Mouse (Mus musculus) spleen, postnatal 10 days (tissue): ENCODE results near the gene Ciz1.

Source experiments
- DNase-seq, 2 experiments: peaks; one replicate each; pipeline ENCODE4 v3.0.0; 2021 to 2022; ENCODE audit warnings: low spot score in 2 of 2

Ciz1 gene

DNA sequence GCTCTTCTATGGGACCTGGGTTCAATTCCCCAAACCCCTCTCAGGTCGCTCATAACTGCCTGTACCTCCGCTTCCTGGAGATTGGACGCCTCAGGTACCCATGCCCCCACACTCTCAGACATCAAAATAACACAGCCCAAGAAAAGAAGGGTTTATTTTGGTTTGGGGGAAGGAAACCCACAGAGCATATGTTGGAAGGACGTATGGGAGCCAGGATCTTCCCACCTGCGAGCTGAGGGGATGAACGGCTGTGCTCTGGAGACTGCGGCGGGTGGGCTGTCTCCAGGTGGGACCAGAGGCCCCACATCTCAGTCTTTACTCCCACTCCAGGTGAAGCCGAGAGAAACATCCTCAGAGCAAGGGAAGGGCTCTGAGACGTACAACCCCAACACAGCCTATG is 24.8 kb downstream of the Ciz1 start:
- DNase-seq: no peak

DNA sequence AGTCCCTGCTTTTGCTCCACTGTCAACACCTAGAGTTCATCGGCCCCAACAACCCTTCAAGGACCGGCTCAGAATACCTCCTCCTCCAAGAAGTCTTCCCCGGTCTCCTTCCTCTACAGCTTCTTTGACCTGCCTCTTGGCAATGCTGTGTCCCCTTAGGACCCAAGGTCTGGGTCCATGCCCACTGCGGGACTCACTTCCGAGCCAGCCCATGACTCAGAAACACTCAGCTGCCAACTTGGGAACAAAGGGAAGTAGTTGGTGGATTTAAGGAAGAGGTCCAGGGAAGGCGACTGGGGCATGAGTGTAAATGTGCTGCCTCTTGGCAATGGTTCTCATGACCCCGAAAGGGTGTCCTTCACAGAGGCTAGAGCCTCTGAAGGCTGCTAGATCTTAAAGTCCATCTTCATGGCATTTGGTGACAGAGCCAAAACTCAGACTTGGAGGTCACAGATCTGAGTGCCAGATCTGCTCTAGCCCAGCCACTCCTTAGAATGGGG is 27.9 kb downstream of the Ciz1 start:
- no peak for DNase-seq

DNA sequence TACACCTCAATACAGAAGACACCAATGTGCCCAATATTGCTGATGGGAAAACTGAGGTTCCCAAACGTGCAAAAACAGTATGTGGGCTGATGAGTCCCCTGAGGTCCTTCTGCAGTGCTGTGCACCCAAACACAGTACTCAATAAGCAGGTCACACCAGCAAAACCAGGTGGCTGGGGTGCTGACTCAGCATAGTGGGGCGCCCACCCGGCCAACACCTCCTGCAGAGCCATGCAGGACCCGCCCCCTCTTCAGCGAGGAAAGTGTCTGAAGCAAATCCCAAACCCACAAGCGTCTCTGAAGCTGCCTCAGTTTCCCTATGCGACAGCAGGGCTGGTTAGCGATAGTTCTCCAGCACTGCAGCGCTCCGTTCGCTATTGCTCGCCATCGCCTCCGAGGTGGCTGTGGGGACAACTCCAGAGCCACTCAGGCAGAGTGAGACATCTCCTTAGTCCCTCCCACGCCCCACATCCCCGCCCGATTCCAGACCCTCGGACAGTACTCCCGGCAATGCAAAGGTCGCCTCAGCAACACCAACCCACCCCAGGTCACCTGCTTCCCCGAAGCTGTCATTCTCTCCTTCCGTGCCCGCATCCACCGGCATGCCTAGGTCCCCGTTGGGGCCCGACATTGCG is 29.1 kb downstream of the Ciz1 start:
- no peak for DNase-seq

DNA sequence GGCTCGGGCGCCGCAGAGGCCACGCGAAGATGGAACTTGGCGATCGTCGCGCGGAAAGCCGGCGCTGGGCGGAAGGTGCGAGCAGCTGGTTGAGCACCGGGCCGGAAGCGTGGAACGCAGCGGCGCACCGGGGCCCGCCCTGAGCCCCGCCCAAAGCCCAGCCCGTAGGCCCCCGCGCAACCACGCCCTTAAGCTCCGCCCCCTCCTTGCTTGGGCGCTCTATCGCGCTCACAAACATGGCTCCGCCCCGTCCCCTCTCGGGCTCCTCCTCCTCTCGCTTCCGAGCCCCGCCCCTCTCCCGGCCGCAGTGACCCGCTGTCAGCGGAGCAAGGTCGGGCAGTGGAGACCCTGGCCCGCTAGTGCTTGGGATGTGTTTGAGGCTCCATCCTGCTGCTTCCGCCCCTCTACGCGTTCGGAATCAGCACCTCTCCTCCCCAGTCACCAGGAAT is 29.7 kb downstream of the Ciz1 start, which contains the start of gene 1110008P14Rik:
TSS of gene 1110008P14Rik (minus strand) at position 164 of the 449 bp plus-strand sequence.
- DNase-seq: peak; percentile 94 to 99

DNA sequence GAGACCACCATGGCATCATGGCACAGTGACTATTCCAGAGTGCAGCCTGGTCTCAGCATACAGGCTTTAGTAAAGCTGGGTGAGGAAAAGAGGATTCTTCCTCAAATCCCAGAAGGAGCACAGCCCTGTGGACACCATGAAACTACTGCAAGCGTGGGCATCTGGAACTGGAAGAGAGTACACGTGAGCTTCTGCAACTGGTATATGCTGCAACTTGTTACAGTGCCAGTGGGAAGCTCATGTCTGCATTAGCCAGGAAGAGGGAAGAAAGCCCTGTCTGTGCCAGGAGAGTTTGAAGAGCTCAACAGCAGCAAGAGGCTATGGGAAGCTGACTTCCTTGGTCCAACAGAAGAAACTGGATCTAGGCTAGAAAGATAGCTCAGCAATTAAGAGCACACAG is 30.6 kb downstream of the Ciz1 start:
- DNase-seq: no peak

DNA sequence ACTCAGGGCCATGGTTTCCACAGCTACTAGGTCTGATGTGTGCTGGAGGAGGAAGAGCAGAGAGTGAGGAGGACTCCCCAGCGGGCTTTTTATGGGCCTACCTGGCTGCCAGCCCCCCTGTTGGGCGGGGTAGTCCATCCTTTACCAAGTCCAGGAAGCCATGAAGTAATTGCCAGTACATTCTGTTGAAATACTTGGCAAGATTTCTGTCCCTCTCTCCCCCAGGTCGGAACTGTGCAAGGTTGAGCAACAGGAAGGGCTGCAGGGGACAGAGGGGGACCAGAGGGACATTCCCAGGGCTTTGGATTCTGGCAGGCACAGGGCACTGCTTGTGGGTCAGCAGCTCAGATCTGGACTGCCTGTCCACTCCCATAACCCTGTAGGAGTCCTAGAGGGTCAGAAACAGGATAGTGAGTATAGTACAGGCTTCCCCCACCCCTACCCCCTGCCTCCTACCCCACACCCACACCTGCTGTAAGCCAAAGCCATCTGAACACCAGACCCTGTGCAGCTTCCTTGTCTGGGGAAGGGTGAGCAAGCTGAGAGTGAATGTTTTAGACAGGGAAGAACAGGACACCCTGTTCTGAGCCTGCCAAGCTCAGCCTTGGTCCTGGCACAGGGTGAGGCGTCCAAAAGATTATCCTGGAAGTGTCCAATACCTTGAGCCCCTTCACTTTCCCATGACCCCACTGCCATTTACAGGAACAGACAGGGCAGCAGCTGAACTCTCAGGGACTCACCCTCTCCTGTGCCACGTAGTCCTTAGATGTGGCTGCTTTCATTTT is 35.8 kb downstream of the Ciz1 start, which contains the start of gene Lcn2:
TSS of gene Lcn2 (minus strand) at position 547 of the 785 bp plus-strand sequence.
- DNase-seq: no peak

DNA sequence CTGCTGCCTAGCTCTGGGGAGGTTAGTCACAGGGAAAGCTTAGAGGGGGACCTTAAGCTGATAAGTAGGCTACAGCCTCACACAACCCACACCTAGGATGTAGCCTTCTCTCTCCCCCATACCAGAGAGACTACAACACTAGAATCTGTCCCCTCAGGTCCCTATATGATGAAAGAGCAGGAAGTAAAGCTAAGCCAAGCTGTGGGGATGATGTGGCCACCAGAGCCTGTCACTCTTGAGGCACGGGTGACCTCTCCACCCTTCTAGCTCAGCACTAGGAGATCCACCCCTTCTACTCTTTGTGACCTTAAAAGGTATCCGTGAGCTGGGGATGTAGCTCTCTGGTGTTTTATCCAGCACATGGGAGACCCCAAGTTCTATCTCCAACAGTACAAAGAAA is 37.0 kb downstream of the Ciz1 start:
- DNase-seq: no peak

DNA sequence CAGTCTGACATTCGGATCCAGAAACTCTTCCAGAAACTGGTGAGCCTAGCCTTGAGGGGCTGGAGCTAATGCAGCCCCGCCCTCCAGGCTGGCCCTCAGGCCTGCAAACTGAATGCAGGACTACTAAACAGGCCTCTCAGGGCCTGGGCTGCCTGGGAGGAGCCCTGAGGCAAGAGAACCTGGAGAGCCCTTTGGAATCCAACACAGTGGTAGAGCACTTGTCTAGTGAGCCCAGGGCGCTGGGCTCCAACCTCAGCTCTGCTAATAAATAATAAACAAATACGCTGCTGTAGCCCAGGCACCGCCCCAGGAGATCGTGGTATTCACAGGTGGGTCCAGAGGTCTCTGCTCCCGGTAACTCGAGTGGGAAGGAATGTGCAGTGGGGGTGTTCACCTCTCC is 38.7 kb downstream of the Ciz1 start:
- DNase-seq: no peak

DNA sequence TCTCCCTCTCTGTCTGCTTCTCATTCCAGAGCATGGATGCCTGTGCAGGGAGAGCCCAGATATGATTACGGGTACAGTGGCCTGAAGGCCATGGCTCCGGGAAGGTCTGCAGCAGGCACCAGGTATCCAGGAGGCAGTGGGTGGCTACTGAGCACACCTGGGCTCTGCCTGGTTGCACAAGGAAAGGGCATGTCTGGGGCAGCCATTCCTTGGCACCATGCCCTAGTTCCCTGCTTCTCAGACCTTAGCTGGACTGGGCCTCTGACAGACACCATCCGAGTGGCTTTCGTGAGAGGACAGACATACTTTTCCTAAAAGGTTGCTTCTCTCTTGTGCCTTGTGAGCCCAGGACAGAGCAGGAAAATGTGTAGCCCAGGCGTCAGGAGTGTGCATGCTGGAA is 39.9 kb downstream of the Ciz1 start:
- no peak for DNase-seq

DNA sequence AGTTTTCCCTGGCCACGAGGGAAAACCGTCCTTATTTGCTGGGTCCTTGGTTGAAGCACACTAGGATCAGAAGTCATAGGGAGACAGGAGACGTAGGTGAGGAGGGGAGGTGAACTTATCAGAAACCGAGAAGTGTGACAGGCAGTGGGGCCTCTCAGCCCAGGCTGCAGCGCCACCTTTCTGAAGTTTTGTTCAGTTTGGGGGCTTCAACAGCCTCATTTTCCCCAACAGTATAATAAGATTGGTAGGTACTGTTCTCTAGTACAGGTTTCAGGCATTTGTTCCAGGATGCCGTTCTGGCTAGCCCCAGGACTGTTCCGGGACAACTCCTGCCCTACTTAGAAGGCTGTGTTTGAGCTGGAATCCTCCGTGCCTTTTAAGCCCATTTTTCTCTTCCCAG is 42.8 kb downstream of the Ciz1 start:
- DNase-seq: peak in 1 of 2 experiments; percentile 66

DNA sequence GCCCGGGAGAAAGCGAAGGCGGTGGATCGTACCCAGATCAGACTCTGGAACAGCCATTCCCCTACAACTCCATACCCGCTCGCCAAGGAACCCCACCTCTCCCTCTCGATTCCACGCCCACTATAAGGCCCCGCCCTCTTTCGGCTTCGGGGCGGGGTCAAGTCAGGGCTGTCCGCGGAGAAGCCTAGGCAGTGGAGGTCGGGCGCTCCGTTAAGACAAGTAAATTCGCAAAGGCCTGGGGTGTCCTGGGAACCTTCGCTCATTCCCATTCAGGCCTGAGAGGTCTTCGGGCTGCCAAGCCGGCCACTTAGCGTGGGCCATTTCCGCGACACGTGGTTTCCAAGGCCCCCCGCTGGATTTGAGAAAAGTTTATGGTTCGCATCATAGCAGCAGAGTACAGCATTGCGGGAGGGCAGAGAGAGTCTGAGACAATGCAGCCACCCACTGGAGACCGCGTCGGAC is 43.4 kb downstream of the Ciz1 start, which contains the start of gene Ptges2:
TSS of gene Ptges2 (plus strand) at position 413 of the 462 bp plus-strand sequence.
- DNase-seq: peak; percentile 94 to 95

DNA sequence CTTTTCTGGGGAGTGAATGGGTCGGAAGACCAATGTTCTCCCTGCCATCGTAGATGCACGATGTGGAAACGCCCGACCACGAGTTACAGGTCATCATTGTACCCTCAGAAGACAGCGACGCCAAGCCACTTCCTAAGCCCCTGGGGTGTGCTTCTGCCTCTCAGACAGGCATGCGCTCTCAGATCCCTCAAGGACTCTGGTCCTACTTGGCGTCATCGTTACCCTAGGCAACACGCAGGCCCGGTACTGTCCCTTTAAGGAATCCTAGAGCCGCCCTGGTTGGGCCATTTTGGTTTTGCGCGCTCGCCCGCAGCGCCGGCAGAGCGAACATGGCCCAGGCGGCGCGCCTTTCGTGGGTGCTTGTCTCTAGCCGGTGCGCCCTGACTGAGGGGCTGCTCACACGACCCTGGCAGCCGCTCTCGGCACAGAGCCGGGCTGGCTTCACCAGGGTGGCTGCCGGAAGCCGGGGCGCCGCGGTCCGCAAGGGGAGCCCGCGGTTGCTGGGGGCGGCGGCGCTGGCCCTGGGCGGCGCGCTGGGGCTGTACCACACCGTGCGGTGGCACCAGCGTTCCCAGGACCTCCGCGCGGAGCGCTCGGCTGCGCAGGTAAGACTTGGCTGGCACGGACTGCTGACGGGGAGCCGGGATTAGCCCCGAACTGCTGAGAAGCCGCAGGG is 44.0 kb downstream of the Ciz1 start:
- peak; percentile 72 to 88 for DNase-seq

DNA sequence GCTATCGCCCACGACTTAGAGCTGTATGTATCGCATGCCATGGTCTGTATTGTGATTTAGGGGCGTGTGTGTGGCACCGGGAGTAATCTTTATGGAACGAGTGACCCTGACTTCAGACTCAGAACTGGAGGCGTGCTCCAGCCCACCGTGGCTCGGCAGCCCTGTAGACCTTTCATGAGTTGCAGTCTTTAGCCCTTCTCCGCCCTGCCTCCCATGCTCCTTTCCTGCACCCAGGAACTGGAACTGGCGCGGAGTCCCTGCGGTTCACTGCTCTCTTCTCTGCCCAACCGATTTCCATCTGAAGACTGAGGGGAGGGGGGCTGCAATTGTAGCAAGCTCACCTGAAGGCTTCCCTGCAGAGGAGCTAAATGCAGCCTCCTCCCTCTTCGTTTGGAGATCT is 44.6 kb downstream of the Ciz1 start:
- no peak for DNase-seq

DNA sequence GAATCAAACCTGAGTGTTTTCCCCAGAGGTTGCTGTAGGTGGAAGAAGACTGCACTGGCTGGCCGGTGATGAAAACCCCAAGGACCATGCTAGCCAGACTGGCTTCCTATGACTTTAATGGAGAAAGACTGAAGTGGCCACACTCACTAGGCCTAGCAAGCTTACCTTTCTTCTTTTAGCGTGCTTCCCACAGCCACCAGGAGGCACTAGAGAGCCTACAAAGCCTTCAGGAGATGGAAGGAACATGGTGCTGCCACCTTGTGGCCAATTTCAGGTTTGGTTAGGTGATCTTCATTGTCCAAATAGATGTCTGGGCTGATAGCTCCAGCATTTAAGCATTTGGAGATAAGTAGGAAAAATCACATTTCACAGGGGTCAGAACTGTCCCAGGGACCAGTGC is 52.5 kb downstream of the Ciz1 start:
- peak; percentile 94 to 97 for DNase-seq

DNA sequence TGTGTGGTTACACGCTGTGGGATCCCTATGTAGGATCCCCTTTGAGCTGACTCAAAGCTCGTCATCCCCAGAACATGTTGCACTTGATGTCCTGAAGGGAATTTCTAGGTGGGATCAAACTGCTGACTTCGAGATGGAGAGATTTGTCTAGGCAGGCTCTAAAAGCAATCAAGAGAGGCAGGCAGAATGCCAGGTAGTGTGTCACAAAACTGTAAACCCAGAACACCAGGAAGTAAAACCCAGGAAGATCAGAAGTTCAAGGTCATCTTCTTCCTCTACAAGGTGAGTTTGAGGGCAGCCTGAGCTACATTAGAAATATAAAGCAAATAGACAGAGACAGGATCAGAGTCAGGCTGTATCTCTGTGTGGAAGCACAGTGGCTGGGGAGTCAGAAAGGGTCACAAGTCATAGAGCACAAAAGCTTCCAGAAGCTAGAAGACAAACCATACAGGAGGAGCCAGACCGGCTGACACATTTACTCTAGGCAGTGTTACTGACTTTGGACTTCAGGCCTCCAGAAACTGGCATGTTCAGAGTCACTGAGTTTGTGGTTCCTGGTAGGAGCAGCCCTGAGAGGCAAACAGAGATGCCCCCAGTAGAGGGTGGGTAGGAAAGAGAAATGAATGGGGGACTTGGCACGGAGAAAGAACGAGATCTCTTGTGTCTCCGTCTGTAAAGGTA is 55.2 kb downstream of the Ciz1 start:
- no peak for DNase-seq

DNA sequence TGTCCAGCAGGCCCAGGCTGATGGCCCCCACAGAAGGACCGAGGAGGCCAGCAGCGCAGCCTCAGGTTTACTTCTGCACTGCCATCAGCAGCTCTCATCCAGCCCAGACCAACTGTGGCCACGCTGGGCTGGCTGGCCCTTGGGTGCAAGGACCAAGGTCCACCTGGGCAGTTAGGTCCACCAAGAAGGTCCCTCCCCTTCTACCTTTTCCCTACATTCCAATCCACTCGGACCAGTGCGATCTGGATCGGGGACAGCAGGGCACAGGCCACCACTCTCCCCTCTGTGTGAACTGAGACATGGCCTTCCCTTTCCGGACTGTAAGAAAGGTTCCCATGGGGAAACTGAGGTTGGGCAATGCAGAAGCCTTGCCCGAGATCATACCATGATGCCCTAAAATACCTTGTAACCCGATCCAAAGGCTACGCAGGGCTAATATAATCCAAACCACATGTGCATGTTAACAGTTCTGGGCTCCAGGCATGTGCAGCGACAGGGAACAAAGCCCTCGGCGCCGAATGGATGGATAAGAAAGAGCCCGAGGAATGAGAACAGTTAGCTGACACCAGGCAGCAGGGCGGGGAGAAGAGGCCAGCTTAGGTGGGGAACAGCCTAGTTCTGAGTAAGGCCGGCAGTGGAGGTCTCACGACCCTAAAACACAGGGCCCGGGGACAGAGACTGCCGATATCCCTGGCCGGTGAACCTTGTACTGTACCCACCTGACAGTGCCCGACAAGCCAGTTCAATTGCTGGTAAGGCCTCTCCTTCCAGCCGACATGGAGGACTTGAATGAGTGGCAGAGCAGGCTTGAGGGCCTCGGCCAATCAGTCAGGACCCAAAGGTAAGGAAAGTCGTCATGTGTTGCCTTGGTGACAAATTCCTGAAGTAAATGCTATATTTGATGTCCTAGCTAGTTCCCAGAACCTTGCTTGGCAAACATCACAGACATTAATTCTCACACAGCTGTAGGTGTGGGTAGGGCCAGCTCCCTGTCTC is 56.6 kb downstream of the Ciz1 start:
- no peak for DNase-seq

DNA sequence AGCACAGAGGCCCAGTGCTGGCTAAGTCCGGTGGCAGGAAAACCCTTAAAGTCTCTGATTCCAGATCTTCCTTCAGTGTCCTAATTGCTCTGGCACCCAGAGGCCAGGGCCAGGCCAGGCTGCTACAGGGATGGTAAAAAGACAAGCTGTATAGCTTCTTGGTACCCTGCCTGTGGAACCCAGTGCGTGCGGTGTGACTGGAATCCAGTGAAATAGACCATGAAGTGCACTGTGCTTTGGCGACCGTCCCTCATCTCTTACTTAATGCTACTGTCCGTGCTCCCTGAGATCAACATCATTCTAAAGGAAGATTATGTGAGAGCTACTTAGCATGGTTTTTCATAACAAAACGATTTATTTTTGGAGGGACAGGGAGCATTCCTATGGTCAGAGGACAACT is 59.3 kb downstream of the Ciz1 start:
- DNase-seq: no peak

DNA sequence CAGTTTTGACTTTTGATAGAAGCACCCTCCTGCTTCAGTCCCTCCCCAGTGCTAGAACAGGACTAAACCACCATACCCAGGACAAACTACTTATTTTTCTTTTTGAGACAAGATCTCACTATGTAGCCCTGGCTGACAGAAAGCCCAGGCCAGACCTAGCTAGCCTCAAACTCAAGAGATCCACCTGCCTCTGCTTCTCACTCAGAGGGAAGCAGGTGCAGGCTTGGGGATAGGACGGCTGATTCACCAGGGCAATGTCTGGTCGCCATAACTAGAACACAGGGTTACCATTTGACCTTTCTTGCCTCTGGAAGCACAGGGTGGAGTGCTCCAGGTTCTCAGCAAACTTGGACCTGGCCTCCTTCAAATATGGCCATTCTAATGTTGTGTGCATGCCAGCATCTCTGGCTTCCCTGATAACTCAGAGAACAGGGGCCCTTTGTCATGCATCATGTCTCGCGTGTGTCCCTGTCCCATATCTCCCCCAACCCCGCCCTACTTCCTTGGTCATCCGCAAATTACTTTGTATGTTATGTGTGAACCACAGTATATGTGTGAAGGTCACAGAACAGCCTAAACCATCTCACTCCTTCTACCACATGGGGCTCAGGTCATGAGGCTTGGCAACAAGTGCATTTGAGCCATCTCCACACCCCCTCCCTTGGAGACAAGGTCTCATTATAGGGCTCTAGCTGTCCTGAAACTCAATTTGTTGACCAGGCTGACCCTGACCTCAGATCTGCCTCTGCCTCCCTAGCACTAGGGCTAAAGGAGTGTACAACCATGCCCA is 60.8 kb downstream of the Ciz1 start:
- no peak for DNase-seq

DNA sequence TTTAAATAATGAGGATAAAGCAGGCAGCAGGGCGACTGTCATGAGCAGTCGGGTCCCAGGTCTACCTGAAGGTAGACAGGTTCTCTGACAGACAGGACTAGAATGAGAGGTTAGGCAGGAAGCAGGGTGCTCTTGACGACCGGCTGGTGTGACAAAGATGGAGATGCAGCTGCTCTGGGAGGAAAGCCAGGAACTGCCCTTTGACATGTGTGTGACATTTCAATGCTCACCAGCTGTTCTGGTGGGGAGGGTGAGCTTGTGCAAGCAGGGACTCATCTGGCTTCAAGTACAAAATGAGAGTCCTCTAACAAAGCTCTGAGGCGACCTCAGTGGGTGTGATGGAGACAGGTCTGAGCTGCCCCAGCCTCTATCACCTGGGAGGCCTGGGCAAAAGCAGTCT is 61.8 kb downstream of the Ciz1 start:
- no peak for DNase-seq

DNA sequence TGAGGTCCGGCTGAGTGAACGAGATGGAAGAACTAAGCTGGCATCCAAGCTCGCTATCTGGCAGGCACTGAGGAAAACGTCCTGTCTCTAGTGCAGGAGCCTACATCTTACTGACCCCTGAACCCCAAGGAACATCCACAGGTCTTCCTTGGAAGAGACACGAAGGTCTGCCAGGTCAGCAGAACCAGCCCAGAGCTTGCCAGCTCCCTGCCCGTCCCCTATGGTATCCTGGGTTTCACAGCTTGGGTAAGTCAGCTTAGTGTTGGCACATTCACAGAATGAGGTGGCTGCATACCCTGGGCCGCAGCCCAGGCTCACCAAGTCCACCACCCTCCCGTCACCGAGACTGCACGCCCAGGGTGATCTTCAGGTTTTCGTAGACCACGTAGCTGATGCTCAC is 63.7 kb downstream of the Ciz1 start:
- DNase-seq: no peak
